Mouse (Mus musculus): ENCODE data around the gene Pdlim7.

- TF ChIP-seq CTCF (IDR thresholded peaks at IDR 0.05; ENCODE audit: control insufficient read depth, insufficient read depth, insufficient read length) (no peak), USF1 (IDR thresholded peaks at IDR 0.05; ENCODE audit: low read depth) (no peak), MYOD1 (IDR thresholded peaks at IDR 0.05; ENCODE audit: control insufficient read depth, insufficient read length, low read depth) (no peak), CEBPB (IDR thresholded peaks at IDR 0.05; ENCODE audit: low read depth) (no peak), MAX (IDR thresholded peaks at IDR 0.05) (no peak), FOSL1 (IDR thresholded peaks at IDR 0.05; ENCODE audit: insufficient read depth, low read length, poor library complexity, severe bottlenecking) (no peak)
These were observed 37.7 kb downstream of the Pdlim7 start for GRCm38 (mm10) chr13:55475750-55476149.
